Mouse (Mus musculus) thymus, postnatal 0 days (tissue): ENCODE results near the gene Rgs6. TPM values are rescaled to one million over a fixed set of nuclear protein-coding genes. Genes with fewer than 3 reads are reported as not detected.

Experiments
- DNase-seq: peaks from one replicate; pipeline ENCODE4 v3.0.0-alpha.2; 2015; ENCODE audit warnings: low spot score
- polyA plus RNA-seq: library from polyadenylated mRNA; unstranded; fragments of >200 nt; fragmentation: Nextera tagmentation; extraction: Ambion mirVana; gene quantifications from 2 replicates; pipeline ENCODE4 v1.2.1, GENCODE M21; 2015

Rgs6 gene
- polyA plus RNA-seq, 1 experiment from 2014 or later, result not detected

DNA sequence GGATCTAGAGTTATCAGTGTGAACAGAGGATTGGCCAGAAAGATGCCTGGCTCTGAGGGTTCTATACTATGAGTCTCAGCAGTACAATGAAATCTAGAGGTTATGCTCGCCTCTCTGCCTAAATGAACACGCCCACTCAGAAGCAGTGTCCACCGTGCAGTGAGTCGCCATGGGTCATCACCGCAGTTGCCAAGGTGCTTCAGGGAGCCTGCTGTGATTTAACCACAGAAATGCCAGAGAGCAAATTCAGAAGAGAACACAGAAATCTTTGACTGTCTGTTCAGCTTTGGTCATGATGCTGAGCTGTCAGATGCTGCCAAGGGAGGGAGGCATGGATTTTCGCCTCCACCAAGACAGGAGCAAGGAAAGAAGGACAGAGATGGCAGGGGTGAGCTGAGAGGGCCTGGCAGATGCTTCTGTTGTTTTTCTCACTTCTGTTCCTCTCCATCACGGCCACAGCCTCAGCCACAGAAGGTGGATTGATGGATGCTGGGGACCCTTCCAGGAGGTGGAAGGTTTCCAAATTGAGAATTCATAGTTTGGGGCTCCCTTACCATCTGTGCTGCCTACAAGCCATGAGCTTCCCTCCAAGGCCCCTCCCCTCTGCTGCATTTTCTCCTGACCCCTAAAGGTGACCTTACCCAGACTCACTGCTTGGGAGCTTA, 445.2 kb downstream of the Rgs6 start:
- no peak for DNase-seq

DNA sequence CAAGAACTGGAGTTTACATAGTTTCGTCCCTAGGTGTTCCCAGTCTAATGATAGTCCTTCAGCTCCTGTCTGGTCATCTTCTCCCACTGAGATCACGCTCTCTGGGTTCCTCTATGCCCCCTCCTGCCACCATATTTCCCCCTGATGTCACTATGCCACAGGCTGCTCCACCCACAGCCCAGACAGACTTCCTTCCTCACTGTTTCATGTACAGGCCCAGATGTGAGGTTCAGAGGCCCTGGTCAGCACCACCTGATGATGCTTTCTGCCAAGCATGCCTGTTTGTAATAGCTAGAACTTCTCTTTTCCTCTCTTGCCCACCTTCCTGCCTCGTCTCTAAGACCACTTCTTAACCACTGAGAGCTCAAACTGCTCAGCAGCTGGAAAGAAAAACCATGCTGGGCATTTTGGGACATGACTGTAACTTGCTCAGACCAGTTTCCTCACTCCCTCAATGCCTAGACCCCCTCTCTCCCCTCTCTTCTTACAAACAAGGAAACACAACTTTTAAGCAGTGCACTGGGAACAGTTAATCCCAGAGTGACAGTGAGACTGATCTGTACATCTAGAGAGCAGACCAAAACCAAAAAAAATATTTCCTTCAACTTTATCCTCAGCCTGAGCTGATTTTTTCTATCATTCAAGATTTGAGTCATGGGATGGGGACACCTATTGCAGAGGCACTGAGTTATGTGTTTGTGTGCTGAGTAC, 446.9 kb downstream of the Rgs6 start:
- DNase-seq, result no peak

DNA sequence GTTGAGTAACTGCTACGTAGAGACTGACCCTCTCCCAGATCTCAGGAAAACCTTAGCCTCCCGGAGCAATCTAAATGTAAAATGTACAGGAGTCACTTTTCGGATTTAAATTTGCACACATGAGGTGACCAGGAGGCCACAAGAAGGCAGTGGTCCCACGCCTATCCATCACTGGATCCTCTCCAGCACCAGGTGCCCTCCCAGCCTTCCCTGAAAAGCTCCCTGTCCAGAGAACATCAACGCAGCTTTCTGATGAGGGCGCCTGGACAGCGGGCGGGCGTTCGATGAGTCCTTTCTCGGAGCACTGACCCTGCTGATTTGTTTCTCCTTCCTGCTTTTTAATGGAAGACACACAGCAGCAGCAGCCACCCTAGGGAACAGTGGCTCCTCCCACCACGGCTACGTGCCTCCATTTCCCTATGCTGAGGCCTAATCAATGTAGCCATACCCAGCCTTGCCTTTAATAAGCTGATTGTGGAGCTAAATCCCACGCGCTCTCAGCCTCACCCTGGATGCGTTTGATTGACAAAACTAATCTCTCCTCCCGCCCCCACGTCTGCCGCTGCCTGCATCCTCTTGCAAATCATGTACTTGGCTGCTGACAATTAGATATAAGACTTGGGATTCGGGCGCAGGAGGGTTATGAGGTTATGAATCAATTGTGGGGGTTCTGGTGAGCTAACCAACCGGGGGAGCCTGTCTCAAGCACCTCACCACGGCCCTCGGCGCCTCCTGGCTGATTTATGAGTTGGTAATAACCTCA, 449.9 kb downstream of the Rgs6 start:
- DNase-seq, result no peak

DNA sequence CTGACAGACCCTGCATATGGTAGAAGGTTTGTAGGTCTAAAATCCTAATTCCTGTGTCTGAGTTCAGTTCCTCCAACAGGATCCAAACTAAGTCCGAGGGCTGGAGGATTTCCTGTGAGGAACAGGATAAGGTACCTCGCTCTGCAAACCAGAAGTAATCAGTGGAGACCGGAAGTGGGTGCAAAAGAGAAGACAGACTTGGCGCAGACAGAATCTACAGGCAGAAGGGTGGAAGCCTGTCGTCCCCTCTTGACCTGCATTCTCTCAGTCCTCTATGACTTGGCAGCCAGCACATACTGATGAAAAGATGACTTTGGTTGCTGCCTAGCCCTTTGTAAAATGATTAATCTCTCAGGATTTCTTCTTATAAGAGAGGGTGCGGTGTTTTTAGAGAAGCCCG, 450.7 kb downstream of the Rgs6 start:
- DNase-seq, result no peak

DNA sequence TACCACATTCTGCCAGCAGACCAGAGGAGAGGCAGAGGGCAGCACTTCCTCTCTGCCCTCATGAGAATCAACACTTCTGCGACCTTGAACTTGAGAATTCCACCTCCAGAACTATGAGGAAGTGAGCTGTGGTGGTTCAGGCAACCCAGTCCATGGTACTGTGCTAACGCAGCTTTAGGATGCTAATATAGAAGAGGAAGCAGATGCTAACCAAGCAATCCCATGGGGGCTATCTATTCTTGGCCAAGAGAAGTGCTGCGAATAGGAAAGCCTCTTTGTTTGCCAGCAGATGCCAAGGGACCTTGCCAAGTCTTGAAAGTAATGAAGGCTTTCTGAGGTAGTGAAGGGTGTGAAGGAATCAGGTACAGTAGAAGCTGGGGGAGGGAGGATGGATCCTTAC, 451.8 kb downstream of the Rgs6 start:
- DNase-seq, result no peak

DNA sequence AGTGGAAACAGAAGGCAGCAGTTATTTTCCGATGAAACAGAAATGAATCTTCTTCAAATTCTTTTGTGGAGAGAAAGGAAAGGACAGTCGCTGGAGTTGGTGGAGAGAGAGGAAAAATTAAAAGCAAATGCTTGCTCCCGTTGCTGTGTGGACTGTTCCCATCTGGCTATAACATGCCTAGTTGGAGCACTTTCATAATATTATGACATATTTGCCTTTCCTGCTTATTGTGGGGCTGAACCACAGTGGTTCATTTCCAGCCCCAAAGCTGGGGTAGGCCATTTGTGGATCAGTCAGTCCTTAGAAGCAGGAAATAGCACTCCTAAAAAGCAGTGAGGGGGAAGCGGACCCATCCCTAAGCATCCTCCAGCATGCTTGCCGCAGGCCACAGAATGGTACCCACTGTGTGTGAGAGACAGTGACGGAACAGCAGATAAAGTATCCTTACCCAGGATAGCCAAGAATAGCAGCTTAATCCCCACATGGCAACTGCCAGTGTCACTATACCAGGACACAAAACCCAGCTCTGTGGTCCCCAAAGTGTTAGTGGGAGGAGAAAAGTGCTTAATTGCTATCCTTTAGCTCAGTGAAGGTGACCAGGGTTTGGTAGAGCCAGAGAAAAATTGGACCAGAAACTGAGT, 456.0 kb downstream of the Rgs6 start:
- DNase-seq, result no peak

DNA sequence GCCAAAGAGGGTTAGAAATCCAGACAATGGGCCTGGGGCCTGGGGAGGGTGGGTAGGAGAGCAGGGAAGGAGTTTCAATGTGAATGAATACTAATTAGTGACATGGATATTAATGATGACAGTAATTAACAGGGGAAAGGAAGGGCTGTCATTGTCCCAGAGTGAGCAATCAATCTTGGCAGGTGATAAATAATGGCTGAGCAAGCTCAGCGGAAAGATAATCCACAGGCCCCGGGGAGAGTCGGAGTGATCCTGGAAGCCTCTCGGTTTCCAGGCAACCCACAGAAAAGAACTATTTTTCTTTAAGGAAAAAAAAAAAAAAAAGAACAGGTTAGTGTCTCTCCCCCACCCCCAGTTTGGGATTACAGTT, 456.5 kb downstream of the Rgs6 start:
- no peak for DNase-seq

DNA sequence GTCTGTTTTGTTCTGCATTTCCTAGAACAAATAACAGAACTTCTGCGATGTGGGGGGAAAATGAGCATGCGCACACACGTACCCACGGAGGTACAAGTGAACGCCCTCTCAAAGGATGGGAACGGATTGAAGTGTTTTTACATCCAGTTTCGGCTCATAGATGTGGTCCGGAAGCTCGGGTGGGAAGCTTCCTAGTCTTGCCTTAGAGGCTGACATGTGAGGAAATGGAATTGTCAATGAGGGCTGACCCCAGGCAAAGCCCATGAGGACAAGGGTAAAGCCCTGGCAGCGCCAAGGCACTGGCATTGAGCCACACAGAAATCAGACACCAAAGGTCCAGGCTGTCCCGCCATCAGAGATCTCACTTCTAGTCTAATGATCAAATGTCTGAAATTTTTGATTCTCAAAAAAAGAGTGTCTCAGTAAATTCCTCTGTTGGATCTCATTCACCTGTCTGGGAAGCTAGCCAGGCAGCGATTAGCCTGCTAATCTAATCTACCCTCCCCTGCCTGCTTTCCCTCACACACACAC, 457.0 kb downstream of the Rgs6 start:
- DNase-seq, result no peak

DNA sequence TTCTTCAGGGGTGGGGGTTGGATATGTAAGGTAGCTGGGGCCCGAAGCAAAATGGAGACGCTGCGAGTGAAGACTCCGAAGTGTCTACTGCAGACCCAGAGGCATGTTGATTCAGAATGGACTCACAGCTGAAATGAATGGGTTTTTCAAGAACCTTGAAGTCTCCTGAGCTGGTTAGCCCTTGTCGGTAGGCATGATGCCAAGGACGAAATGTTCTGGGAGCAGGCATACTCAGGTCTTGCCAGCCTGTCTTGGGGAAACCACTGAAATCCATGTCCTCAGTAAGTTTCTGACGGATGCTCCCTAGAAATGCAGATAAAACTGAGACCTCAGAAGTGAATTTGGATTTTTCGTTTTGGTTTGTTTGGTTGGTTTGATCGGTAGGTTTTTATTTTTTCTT, 458.6 kb downstream of the Rgs6 start:
- DNase-seq, result no peak

DNA sequence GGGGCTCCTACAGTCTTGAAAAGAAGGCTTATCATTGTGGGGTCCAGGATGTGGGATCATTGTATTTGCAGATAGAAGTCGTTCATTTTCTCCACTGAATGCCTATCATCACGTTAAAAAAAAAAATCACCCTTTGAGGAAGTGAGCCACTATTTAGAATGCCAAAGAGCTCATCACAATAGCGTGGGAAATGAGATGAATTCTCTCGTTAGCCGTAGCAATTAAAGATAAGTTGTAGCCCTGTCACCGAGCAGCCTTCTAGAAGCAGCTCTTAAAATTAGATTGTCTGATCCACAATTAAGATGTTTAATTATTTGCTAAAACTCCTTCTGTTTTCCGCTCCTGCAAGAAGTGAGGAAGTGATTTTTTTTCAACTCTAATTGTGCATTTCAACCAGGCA, 459.6 kb downstream of the Rgs6 start:
- DNase-seq, result no peak

DNA sequence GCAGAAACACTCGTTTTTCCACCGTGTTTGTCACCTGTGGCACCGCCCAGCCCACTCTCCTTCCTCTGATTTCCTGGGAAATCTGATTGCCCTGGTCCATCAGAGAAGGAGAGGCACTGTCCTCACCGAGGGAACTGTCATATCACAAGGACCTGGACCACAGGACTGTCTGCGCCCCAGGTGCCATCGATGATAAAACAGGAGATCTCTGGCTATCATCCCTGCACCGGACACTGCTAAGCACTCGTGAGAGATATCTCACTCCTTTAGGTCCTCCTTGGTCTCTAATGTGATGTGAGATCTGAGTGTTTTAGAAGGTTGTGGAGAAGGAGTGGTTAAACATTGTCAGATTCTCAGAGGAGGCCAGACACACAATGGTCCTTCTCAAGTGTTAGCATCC, 462.4 kb downstream of the Rgs6 start:
- DNase-seq, result no peak

DNA sequence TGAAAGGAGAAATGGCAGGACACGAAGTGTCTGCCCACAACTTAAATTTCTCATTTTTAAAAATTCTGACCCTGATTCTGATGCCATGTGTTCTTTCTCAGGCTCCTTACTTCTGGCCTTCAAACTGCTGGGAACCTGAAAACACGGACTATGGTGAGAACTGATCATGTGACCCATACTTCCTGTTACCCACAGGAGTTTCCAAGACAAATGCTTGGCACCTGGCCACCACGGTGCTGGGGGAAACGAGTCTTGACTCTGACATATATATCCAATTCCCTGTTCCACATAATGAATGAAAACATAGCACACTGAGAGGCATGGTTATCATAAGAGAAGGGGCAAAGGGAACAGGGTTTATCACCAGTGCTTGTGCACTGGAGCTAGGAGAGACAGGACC, 464.3 kb downstream of the Rgs6 start:
- DNase-seq, result no peak

DNA sequence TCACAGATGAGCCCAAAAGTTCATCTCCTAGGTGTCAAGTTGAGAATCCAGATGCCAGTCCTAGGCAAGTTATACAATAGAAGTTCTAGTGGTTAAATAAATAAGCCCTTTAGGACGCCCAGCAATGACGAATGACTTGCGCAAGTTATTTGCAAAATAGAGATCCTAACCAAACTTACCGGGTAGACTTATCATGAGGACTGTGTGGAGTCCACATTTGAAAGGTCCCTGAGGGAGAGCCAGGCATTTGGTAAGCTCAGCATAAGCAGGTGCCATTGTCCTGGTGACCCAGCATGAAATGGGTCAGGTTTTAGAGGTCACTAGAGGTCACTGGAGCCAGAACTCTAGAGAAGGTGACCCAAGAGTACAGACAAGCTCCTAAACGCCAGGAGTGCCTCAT, 467.6 kb downstream of the Rgs6 start:
- no peak for DNase-seq

DNA sequence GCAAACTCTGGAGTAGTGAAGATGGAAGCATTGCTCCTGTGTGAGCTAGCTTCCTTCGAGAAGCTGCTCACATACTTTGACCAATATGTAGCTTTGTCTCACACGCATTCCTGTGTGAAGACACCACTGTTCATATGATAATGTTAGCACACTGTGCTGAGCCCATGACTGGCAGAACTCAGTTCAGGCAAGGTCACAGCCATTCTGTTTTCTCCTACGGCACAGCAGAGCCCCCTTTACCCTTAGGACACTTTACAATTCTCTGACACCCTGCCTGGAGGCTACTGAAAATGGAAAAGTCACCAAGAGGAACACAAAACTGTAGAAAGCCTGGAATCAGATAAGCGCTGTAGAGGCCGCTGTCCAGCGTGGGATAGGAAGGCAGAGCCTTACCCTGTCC, 478.3 kb downstream of the Rgs6 start:
- DNase-seq, result no peak

DNA sequence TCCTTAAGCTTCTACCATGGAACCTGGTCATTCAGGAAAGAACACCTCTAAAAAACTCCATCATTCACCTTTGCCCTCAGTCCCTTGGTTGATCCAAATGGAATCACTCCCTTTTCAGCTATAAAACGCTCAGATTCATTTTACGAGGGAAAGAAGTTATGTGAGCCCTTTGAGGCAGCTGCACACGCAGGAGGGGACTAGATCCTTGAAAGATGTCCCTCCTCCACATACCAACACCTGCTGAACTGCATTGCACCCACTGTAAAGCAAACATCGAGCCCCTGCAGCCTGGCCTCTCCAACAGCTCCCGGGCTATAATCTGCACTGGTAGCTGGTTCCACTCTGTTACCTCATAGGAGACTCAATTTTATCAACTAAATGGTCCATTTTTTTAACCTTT, 482.8 kb downstream of the Rgs6 start:
- DNase-seq, result no peak

DNA sequence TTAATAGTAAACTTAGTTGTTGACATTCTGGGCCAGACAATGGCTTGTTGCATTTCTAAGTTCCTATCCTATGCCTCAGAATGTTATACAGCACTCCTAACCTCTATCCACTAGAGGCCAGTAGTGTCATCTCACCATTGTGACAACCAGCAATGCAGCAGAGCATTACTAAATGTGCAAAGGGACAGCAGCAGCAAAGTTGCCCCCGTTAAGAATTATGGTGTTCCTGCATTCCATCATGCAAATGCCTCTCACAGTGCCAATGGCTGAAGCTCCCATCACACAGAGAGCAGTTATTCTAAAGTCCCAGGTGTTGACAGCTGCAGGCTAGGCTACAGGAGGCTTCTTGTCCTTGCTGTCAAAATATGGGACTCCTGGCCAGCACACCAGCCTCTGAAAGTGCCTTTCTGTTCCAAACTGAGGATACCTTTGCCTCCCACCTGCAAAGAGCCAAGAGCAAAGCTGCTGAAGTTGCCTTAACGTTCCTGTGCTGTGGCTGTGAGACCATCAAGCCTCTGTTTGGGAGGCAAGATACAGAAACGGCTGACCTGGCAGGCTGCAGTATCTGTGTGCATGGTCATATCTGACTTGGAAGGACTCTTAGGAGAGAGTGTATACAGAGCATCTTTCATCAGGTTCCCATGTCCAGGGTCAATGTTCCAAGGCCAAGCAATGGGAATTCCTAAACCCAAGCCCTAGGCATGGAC, 484.2 kb downstream of the Rgs6 start:
- no peak for DNase-seq

DNA sequence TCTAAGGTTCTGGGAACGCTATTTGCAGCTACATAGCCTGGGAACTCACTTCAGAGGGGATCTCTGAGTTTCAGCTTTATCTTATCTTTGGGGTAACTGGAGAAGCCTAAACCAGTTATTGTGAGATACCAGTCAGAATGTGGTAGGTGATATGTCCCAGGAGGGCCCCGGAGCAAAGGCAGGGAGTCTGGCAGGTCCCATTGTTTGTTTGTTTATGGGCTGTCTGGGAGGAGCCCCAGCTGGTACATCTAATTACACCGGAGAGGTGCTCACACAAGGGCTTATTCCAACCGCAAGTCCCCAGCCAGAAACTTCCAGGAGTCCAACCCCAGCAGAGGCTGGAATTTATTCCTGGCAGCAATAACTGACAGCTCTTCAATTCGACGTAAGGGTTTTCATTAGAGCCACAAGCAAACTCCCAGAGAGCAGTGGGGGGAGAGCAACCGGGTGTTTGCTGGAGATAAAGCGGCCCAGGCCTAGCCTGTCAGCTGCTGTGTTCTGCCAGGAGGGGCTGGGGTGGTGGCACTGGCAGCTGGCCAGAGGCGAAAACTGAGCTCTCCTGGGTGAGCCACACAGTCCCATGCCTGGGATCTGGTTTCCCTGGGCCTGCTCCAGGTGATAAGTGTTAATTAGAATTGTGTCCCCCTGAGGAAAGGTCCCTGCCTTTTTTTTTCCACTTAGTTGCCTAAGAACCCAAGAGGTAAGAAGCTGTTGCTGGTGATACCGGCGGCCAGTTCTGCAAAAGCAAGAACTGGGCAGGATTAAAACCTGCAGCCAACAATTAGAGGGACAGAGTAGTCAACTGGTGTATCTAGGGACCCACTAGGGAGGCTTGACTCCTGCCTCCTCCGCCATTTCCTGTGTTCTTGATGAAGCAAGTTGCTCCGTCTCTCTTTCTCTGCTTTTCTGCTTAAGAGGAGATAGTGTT, 485.1 kb downstream of the Rgs6 start:
- DNase-seq, result no peak

DNA sequence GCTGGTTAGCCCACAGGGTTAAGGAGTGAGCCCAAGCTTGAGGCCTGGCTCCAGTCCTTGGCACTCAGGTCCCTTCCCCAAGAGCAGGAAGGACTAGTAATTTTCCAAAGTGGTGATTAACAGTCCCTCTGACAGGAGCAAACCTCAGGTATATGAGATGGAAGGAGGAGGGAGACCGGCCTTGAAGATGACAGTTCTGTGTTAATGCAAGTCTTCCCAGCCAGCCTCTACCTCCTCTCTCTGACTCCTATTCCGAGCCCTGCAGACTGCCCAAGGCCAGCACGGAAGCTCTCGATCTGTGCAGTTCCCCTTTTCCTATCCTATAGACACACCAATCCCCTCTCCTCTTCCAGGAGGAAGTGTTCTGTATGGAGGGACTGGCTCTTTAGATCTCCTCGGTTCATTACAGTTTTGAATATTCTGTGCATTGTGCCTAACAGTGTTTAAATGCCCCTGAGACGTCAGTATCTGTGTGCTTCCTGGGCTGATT, 485.8 kb downstream of the Rgs6 start:
- no peak for DNase-seq

DNA sequence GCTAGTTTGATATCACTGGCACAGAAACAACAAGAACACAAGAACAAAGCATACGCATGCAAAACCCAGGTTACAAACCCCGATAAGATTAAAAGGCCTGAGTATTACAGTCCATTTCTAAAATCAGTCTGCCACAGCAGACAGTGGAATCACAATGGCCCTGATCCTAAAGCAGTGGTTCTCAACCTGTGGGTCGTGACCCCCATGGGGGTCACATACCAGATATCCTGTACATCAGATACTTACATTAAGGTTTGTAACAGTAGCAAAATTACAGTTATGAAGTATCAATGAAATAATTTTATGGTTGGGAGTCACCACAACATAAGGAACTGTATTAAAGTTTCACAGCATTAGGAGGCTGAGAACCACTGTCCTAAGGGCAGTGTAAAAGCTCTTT, 488.1 kb downstream of the Rgs6 start:
- DNase-seq, result no peak

DNA sequence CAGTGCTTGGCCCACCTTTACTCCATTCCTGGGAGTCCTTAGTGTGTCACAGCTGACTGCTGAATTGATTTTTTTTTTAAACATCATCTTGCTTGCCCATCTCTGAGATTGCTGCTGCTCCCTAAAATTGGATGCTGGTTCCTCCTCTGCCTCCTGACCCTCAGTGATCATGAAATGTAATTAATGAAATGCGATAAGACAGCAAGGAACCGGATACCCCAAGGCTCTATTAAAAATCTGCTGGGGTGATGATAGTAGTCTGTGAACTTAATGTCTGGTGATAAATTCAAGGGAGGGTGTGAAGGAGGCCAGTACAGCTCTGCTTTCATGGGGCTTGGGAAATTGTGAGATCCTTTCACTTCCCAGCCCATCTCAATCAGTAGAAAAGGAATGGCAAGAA, 489.4 kb downstream of the Rgs6 start:
- DNase-seq, result no peak
